Mouse (Mus musculus) gastrocnemius, postnatal 25 days (tissue): ENCODE results near the gene Cnga1. TPM values are rescaled to one million over a fixed set of nuclear protein-coding genes. Genes with fewer than 3 reads are reported as not detected.

Experiments
- DNase-seq: peaks from one replicate; pipeline ENCODE4 v3.0.0; 2022
- long read RNA-seq, 2 experiments: library from polyadenylated mRNA; stranded (forward); transcript quantifications; one replicate each; pipeline ENCODE4 v2.0.0; 2021
- total RNA-seq, 2 experiments: library from RNA; stranded (reverse); gene quantifications; 1 replicate in 1 of 2; 2 replicates in 1 of 2; pipeline ENCODE4 v1.2.3; 2021

Cnga1 gene
- total RNA-seq, result not detected
- long read RNA-seq, experiment 1, result 0 reads
- long read RNA-seq, experiment 2, result 0 reads

- no peak for DNase-seq
Observed at GRCm38 (mm10) chr5:72644175-72644574, at the start of gene Cnga1. Gene Cnga1 (minus strand): TSS chr5:72644275.

GRCm38 (mm10) chr5:72690516-72690915, 46.4 kb upstream of the Cnga1 start:
- no peak for DNase-seq

GRCm38 (mm10) chr5:72689556-72689955, 45.5 kb upstream of the Cnga1 start:
- no peak for DNase-seq

GRCm38 (mm10) chr5:72681451-72681850, 37.4 kb upstream of the Cnga1 start:
- no peak for DNase-seq

GRCm38 (mm10) chr5:72674994-72675542, 31.0 kb upstream of the Cnga1 start:
- no peak for DNase-seq

GRCm38 (mm10) chr5:72671017-72671699, 27.1 kb upstream of the Cnga1 start:
- no peak for DNase-seq

- DNase-seq, result no peak
Observed at GRCm38 (mm10) chr5:72668351-72668750, 24.3 kb upstream of the Cnga1 start.

- DNase-seq, result no peak
Observed at GRCm38 (mm10) chr5:72666428-72666827, 22.4 kb upstream of the Cnga1 start.

- DNase-seq, result no peak
Observed at GRCm38 (mm10) chr5:72665281-72665680, 21.2 kb upstream of the Cnga1 start.

GRCm38 (mm10) chr5:72664854-72665253, 20.8 kb upstream of the Cnga1 start:
- no peak for DNase-seq

- no peak for DNase-seq
Observed at GRCm38 (mm10) chr5:72664126-72664525, 20.1 kb upstream of the Cnga1 start.

- DNase-seq, result no peak
Observed at GRCm38 (mm10) chr5:72661051-72661781, 17.1 kb upstream of the Cnga1 start.

GRCm38 (mm10) chr5:72658375-72658774, 14.3 kb upstream of the Cnga1 start:
- DNase-seq, result no peak

GRCm38 (mm10) chr5:72656270-72656791, 12.3 kb upstream of the Cnga1 start:
- DNase-seq, result no peak

GRCm38 (mm10) chr5:72653068-72653674, 9.1 kb upstream of the Cnga1 start:
- no peak for DNase-seq

- DNase-seq, result no peak
Observed at GRCm38 (mm10) chr5:72648987-72649735, 5.1 kb upstream of the Cnga1 start.

- DNase-seq, result no peak
Observed at GRCm38 (mm10) chr5:72647958-72648595, 4.0 kb upstream of the Cnga1 start.

- peak; percentile 54 for DNase-seq
Observed at GRCm38 (mm10) chr5:72647418-72647907, 3.4 kb upstream of the Cnga1 start, which contains the start of gene Nipal1. Gene Nipal1 (plus strand): TSS chr5:72647795.

- DNase-seq, result no peak
Observed at GRCm38 (mm10) chr5:72646996-72647395, 2.9 kb upstream of the Cnga1 start.

- no peak for DNase-seq
Observed at GRCm38 (mm10) chr5:72646131-72646530, 2.1 kb upstream of the Cnga1 start.

- DNase-seq, result no peak
Observed at GRCm38 (mm10) chr5:72643655-72644054, 420 bp downstream of the Cnga1 start.
